In genomic region chr3:88484597-88485316, GRCm38 (mm10) we compare ENCODE assay signal across 8 mouse cellular contexts. TPM values are rescaled to one million over a fixed set of nuclear protein-coding genes. Genes with fewer than 3 reads are reported as not detected.
DNase-seq lines count a peak whose midpoint lies in the region; ATAC-seq and TF ChIP-seq lines count a peak whose summit lies in the region.

No protein-coding gene starts in this region.

- 39% methylated on average over 39 of the region's 39 CpGs for WGBS in spleen, adult 2 months
- 10% methylated on average over 39 of the region's 39 CpGs for WGBS in limb, embryonic 12.5 days

- peak overlapping the region; percentile 51 for H3K4me2 ChIP-seq in limb, embryonic 12.5 days

- H3K27ac ChIP-seq in spleen, adult 2 months (ENCODE audit: insufficient read depth, low read length): no peak overlapping the region
- H3K27ac ChIP-seq in limb, embryonic 12.5 days: no peak overlapping the region

- no peak for ATAC-seq in cerebellum, adult (ENCODE audit: insufficient number of reproducible peaks, low FRiP score, low TSS enrichment)
- no peak for ATAC-seq in limb, embryonic 12.5 days (ENCODE audit: insufficient number of reproducible peaks, insufficient read depth, low FRiP score, low TSS enrichment, low read depth)

- TF ChIP-seq CTCF in spleen, adult 2 months (IDR thresholded peaks at IDR 0.05; ENCODE audit: extremely low read depth, insufficient read depth, insufficient read length, insufficient replicate concordance): no peak

- TF ChIP-seq POLR2A in spleen, adult 2 months (IDR thresholded peaks at IDR 0.05; ENCODE audit: low read depth, low read length): no peak

- peak overlapping the region; percentile 32 for H3K4me3 ChIP-seq in spleen, adult 2 months (ENCODE audit: extremely low read depth, insufficient read depth, insufficient read length)
- peak overlapping the region; percentile 31 for H3K4me3 ChIP-seq in limb, embryonic 12.5 days (replicated peaks)

- H3K9ac ChIP-seq in limb, embryonic 12.5 days (replicated peaks): peak overlapping the region; percentile 51

- H3K9me3 ChIP-seq in limb, embryonic 12.5 days: no peaks in the 10 kb centered on the region

- peaks cover 6% of the 10 kb centered on the region; the same call in 1 of the 2 replicates for H3K4me1 ChIP-seq in spleen, adult 2 months (ENCODE audit: control insufficient read depth, insufficient read depth, insufficient read length)
- H3K4me1 ChIP-seq in limb, embryonic 12.5 days (replicated peaks): peaks cover 23% of the 10 kb centered on the region

- H3K36me3 ChIP-seq in spleen, adult 2 months (ENCODE audit: control insufficient read depth, insufficient read depth, low read length): no peaks in the 10 kb centered on the region
- H3K36me3 ChIP-seq in limb, embryonic 12.5 days: peaks cover 20% of the 10 kb centered on the region

- peaks cover 4% of the 10 kb centered on the region; the same call in 1 of the 2 replicates for H3K27me3 ChIP-seq in spleen, adult 2 months (ENCODE audit: control insufficient read depth, insufficient read depth, low read length)
- peaks cover 72% of the 10 kb centered on the region for H3K27me3 ChIP-seq in limb, embryonic 12.5 days

- DNase-seq in cerebellum, postnatal 10 days: peak; percentile 82 to 85
- DNase-seq in spleen, adult 2 months (ENCODE audit: low read depth in 1 of 2, low spot score in 2 of 2): no peak
- no peak for DNase-seq in spleen, postnatal 36 days (ENCODE audit: low spot score in 2 of 2)
- peak; percentile 57 for DNase-seq in thymus, postnatal 0 days (ENCODE audit: low spot score)
- no peak for DNase-seq in layer of hippocampus, postnatal 36 days
- DNase-seq in cerebellum, adult 8-10 months: no peak

RNA-seq across cellular contexts. Expression of gene Sema4a, which starts 23.8 kb away (rescaled TPM):
- polyA plus RNA-seq in spleen, adult 2 months (2012; rRNA removed): 54.3 and 67.0 TPM in 2 replicates
- polyA plus RNA-seq in limb, embryonic 12.5 days (2016; fragmentation: Nextera tagmentation; extraction: Ambion mirVana): 8.0 and 8.3 TPM in 2 replicates
- polyA plus RNA-seq in thymus, postnatal 0 days (2015; fragmentation: Nextera tagmentation; extraction: Ambion mirVana): 14.6 and 15.1 TPM in 2 replicates
- 10 to 100 TPM; 34.1 to 36.8 TPM for total RNA-seq in layer of hippocampus, postnatal 36 days (2021)

RNA-seq across cellular contexts. Expression of gene Lmna, which starts 25.0 kb away (rescaled TPM):
- polyA plus RNA-seq in spleen, adult 2 months (2012; rRNA removed): 51.3 and 72.3 TPM in 2 replicates
- polyA plus RNA-seq in limb, embryonic 12.5 days (2016; fragmentation: Nextera tagmentation; extraction: Ambion mirVana): 51.8 and 56.4 TPM in 2 replicates
- 40.6 and 43.8 TPM in 2 replicates for polyA plus RNA-seq in thymus, postnatal 0 days (2015; fragmentation: Nextera tagmentation; extraction: Ambion mirVana)
- total RNA-seq in layer of hippocampus, postnatal 36 days (2021): 10 to 100 TPM; 32.6 to 34.3 TPM

RNA-seq across cellular contexts. Expression of gene Mex3a, which starts 47.4 kb away (rescaled TPM):
- polyA plus RNA-seq in spleen, adult 2 months (2012; rRNA removed): 1.00 and 1.0 TPM in 2 replicates
- 37.4 and 38.0 TPM in 2 replicates for polyA plus RNA-seq in limb, embryonic 12.5 days (2016; fragmentation: Nextera tagmentation; extraction: Ambion mirVana)
- polyA plus RNA-seq in thymus, postnatal 0 days (2015; fragmentation: Nextera tagmentation; extraction: Ambion mirVana): 8.1 and 10.3 TPM in 2 replicates
- 1 to 10 TPM; 4.0 to 4.4 TPM for total RNA-seq in layer of hippocampus, postnatal 36 days (2021)

RNA-seq across cellular contexts. Expression of gene Slc25a44, which starts 59.8 kb away (rescaled TPM):
- 13.9 and 17.1 TPM in 2 replicates for polyA plus RNA-seq in spleen, adult 2 months (2012; rRNA removed)
- 13.7 and 16.2 TPM in 2 replicates for polyA plus RNA-seq in limb, embryonic 12.5 days (2016; fragmentation: Nextera tagmentation; extraction: Ambion mirVana)
- 9.6 and 12.3 TPM in 2 replicates for polyA plus RNA-seq in thymus, postnatal 0 days (2015; fragmentation: Nextera tagmentation; extraction: Ambion mirVana)
- total RNA-seq in layer of hippocampus, postnatal 36 days (2021): 10 to 100 TPM; 68.6 to 69.1 TPM

Comparison
In these comparisons a context has a peak if more than half of its experiments do, and no peak if none do; other contexts are left out.
1. DNase-seq: peak in cerebellum, postnatal 10 days (2 of 2) and thymus, postnatal 0 days (single experiment); none in spleen, adult 2 months (0 of 2), spleen, postnatal 36 days (0 of 2), layer of hippocampus, postnatal 36 days (0 of 2) and cerebellum, adult 8-10 months (single experiment).